Mouse (Mus musculus): ENCODE measurements around the gene Tgtp2. TPM values are rescaled to one million over a fixed set of nuclear protein-coding genes. Genes with fewer than 3 reads are reported as not detected.

Tgtp2 gene
- polyA plus RNA-seq, 2 experiments = 0.09 to 0.33 TPM

DNA sequence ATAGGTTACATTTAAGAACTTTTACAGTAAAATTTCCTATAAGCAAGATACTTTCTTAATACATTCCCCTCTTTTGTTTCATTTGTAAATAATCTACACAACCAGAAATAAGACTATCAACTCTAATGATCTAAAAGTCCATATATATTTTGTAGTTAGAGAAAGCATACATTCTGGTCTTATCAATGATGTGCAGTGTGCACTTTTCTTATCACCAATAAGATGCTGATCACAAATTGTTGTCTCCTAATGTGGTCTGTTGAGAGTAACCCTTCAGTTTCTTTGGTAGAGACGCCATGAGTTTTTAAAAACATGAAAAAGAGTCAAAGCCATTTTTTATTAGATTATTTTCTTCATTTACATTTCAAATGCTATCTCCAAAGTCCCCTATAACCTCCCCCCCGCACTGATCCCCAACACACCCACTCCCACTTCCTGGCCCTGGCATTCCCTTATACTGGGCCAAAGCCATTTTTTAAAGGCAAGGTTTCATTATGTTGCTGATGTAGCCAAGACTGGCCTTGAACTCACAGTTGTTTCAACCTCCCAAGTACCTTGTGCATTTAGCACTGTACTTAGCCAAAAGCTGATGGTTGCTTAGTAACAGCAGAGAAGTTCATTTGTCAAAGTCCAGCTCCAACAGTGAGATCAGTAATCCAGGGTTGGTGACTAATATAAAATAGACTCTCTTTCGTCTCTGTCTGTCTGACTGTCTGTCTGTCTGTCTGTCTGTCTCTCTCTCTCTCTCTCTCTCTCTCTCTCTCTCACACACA lies 25.9 kb upstream of the Tgtp2 start:
- H3K27ac ChIP-seq (replicated peaks; ENCODE audit: low read depth, low read length) = no peak overlapping the region
- no peak for TF ChIP-seq POLR2A (IDR thresholded peaks at IDR 0.05; ENCODE audit: borderline replicate concordance, extremely low read depth, insufficient read depth, insufficient read length)
- no peaks in the 10 kb centered on the region for H3K4me1 ChIP-seq (ENCODE audit: control insufficient read depth, insufficient read depth, low read length)
- H3K9ac ChIP-seq (ENCODE audit: low read depth, low read length, severe bottlenecking) = no peak overlapping the region
- H3K9me3 ChIP-seq (ENCODE audit: control insufficient read depth, low read length) = no peaks in the 10 kb centered on the region
- DNase-seq (ENCODE audit: low spot score) = no peak
- no peak overlapping the region for H3K4me3 ChIP-seq (replicated peaks; ENCODE audit: low read length)
- ATAC-seq (ENCODE audit: low FRiP score, low read depth) = no peak
- 85% methylated on average over 3 of the region's 3 CpGs for WGBS
- no peaks in the 10 kb centered on the region for H3K36me3 ChIP-seq (ENCODE audit: control insufficient read depth, insufficient read depth, low read length)
- no peaks in the 10 kb centered on the region for H3K27me3 ChIP-seq (ENCODE audit: control insufficient read depth, insufficient read depth, low read length)
- no peak overlapping the region for H3K4me2 ChIP-seq (replicated peaks; ENCODE audit: low read depth, low read length, severe bottlenecking)

DNA sequence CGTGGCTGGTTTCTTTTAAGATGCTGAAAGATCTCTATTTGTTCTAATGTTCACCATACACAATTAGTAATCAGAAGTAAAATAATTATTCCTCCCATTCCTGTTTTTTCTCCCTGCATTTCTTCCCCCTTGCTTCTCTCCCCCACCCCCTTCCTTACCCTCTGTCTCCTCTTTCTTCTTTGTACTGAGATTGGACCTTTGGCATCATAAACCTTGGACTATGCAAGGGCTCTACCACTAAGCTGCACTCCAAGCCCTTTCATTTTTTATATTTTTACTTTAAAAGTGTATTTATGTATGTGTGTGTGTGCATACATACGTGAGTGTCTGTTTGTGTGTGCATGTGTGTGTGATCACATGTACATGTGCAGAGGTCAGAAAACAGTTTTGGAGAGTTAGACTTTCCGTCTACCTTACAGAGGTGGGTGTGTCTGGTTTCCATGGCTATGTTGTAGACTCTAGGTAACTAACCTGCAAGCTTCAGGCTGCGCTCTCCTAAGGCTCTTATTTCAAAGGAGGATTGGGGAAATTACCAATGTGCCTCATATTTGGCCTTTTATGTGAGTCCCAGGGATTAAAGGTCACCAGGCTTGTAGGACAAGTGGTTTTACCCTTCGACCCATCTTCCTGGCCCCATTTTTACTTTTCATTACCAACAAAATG lies 25.1 kb upstream of the Tgtp2 start:
- no peak for TF ChIP-seq POLR2A (IDR thresholded peaks at IDR 0.05; ENCODE audit: borderline replicate concordance, extremely low read depth, insufficient read depth, insufficient read length)
- Histone ChIP-seq H3K4me3 (replicated peaks; ENCODE audit: low read length) (no peak overlapping the region), H3K9me3 (ENCODE audit: control insufficient read depth, low read length) (no peaks in the 10 kb centered on the region), H3K9ac (ENCODE audit: low read depth, low read length, severe bottlenecking) (no peak overlapping the region), H3K27ac (replicated peaks; ENCODE audit: low read depth, low read length) (no peak overlapping the region), H3K4me1 (ENCODE audit: control insufficient read depth, insufficient read depth, low read length) (no peaks in the 10 kb centered on the region), H3K36me3 (ENCODE audit: control insufficient read depth, insufficient read depth, low read length) (no peaks in the 10 kb centered on the region), H3K4me2 (replicated peaks; ENCODE audit: low read depth, low read length, severe bottlenecking) (no peak overlapping the region), H3K27me3 (ENCODE audit: control insufficient read depth, insufficient read depth, low read length) (no peaks in the 10 kb centered on the region)
- DNase-seq (ENCODE audit: low spot score) (no peak), ATAC-seq (ENCODE audit: low FRiP score, low read depth) (no peak)
- WGBS = 79% methylated on average over 5 of the region's 5 CpGs

DNA sequence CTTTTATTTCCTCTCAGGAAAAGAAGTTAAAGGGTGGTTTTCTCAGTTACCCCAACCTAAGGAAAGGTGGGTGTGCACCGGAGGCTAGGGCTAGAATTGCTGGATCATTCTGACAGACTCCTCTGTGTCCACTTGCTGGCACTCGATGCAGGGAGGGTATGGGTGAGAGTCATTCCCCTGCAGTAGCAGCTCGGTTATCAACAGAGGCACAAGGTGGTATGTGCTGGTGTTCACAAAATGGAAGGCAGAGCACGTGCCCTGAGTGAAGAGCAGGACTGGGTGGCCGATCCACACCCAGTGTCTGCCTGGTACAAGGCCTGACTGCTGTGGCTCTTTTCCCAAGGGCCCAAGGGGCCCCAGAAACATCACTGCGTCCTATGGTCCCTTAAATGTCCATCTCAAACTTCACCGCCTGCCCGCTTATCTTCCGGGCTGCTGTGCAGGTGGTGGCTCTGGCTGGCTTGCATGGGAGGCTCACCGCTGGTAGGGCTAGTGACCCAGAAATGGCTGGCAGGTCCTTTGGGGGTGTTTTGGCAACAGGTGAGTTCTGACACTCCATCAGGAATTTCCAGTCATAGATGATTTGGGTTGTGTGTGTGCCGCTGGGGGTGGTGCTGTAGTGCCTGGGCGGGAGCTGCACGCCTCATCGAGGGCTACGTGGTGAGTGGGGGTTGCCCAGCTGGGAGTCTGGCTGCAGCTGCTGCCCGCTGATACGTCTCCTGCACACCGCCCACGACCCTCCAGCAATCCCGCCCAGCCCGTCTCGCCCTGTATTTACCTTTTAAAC lies 24.0 kb upstream of the Tgtp2 start:
- 46% methylated on average over 22 of the region's 22 CpGs for WGBS
- ATAC-seq (ENCODE audit: low FRiP score, low read depth) = no peak
- Histone ChIP-seq H3K4me1 (ENCODE audit: control insufficient read depth, insufficient read depth, low read length) (no peaks in the 10 kb centered on the region), H3K27ac (replicated peaks; ENCODE audit: low read depth, low read length) (no peak overlapping the region), H3K9ac (ENCODE audit: low read depth, low read length, severe bottlenecking) (no peak overlapping the region), H3K9me3 (ENCODE audit: control insufficient read depth, low read length) (no peaks in the 10 kb centered on the region), H3K27me3 (ENCODE audit: control insufficient read depth, insufficient read depth, low read length) (no peaks in the 10 kb centered on the region), H3K36me3 (ENCODE audit: control insufficient read depth, insufficient read depth, low read length) (no peaks in the 10 kb centered on the region), H3K4me3 (replicated peaks; ENCODE audit: low read length) (no peak overlapping the region), H3K4me2 (replicated peaks; ENCODE audit: low read depth, low read length, severe bottlenecking) (0 out of 2 replicates have a peak overlapping the region, but pooled peaks have one; percentile 19)
- DNase-seq (ENCODE audit: low spot score) = no peak
- TF ChIP-seq POLR2A (IDR thresholded peaks at IDR 0.05; ENCODE audit: borderline replicate concordance, extremely low read depth, insufficient read depth, insufficient read length) = no peak

DNA sequence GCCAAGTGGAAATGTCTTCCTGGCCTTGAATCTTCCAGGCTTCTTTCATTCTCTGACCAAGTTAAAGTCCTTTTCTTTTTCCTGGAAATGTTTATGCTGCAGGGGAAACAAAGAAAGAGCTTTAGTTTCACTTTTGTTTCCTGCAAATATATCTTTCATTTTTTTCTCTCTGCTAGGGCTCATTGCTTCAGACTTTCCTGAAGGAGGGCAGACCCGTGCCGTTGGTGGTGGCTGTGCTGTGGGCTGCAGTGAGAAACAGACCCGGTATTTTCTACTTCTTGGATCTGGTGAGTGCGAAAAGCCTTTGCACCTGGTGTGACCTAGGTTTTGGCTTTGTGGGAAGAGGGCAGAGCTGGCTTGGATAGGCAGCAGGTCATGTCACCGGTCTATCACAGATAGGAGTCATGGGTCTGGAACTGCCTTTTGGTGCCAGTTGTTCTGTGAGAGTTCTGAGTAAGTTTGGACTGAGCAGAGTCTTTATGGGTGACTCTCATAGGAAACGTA lies 22.9 kb upstream of the Tgtp2 start:
- H3K27ac ChIP-seq (replicated peaks; ENCODE audit: low read depth, low read length) = no peak overlapping the region
- WGBS = 76% methylated on average over 6 of the region's 6 CpGs
- no peaks in the 10 kb centered on the region for H3K9me3 ChIP-seq (ENCODE audit: control insufficient read depth, low read length)
- no peak for ATAC-seq (ENCODE audit: low FRiP score, low read depth)
- no peak for DNase-seq (ENCODE audit: low spot score)
- TF ChIP-seq POLR2A (IDR thresholded peaks at IDR 0.05; ENCODE audit: borderline replicate concordance, extremely low read depth, insufficient read depth, insufficient read length) = no peak
- H3K4me2 ChIP-seq (replicated peaks; ENCODE audit: low read depth, low read length, severe bottlenecking) = no peak overlapping the region
- no peak overlapping the region for H3K9ac ChIP-seq (ENCODE audit: low read depth, low read length, severe bottlenecking)
- no peaks in the 10 kb centered on the region for H3K4me1 ChIP-seq (ENCODE audit: control insufficient read depth, insufficient read depth, low read length)
- H3K36me3 ChIP-seq (ENCODE audit: control insufficient read depth, insufficient read depth, low read length) = no peaks in the 10 kb centered on the region
- no peak overlapping the region for H3K4me3 ChIP-seq (replicated peaks; ENCODE audit: low read length)
- H3K27me3 ChIP-seq (ENCODE audit: control insufficient read depth, insufficient read depth, low read length) = no peaks in the 10 kb centered on the region

DNA sequence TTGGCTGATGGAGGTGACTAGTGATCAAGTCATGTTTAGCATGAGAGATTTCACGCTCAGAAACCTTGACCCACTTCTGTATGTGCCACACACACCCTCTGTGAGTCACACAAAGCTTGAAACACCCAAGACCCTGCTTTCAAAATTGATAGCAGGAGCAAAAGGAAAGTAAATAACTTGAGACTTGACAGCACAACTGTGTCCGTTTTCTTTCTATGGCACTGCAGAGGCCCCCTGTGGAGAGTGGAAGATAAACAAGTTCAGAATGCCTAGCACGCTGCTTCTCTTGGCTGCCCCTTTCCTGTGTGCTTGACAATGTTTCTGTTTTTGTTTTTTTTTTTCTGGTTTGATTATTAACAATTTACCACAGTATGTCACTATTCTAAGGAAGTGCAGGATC lies 20.9 kb upstream of the Tgtp2 start:
- Histone ChIP-seq H3K9me3 (ENCODE audit: control insufficient read depth, low read length) (no peaks in the 10 kb centered on the region), H3K4me1 (ENCODE audit: control insufficient read depth, insufficient read depth, low read length) (no peaks in the 10 kb centered on the region), H3K36me3 (ENCODE audit: control insufficient read depth, insufficient read depth, low read length) (no peaks in the 10 kb centered on the region), H3K9ac (ENCODE audit: low read depth, low read length, severe bottlenecking) (no peak overlapping the region), H3K27me3 (ENCODE audit: control insufficient read depth, insufficient read depth, low read length) (no peaks in the 10 kb centered on the region), H3K4me2 (replicated peaks; ENCODE audit: low read depth, low read length, severe bottlenecking) (no peak overlapping the region), H3K27ac (replicated peaks; ENCODE audit: low read depth, low read length) (no peak overlapping the region), H3K4me3 (replicated peaks; ENCODE audit: low read length) (no peak overlapping the region)
- ATAC-seq (ENCODE audit: low FRiP score, low read depth) = no peak
- WGBS = 41% methylated on average over 3 of the region's 3 CpGs
- no peak for TF ChIP-seq POLR2A (IDR thresholded peaks at IDR 0.05; ENCODE audit: borderline replicate concordance, extremely low read depth, insufficient read depth, insufficient read length)
- no peak for DNase-seq (ENCODE audit: low spot score)
